ENCODE assay signal across 23 mouse cellular contexts in the genomic region with DNA sequence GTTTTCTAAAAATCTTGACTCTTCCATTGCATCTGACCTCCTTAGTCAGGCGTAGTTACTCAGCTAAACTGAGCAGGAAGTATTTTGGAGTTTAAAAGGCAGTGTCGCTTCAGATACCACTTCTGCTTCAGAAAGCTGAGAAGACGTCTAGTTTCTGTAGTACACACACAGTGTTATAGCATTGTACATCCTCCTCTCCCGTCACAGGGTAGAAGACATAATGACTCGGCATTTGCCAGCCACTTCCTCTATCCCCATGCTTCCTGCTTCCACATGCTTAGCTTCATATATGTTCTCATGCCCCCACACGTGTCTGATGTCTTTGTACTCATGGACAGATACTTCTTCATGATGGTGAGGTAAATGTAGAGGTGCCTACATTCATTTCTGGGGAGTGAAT. TPM values are rescaled to one million over a fixed set of nuclear protein-coding genes. Genes with fewer than 3 reads are reported as not detected.
DNase-seq lines count a peak whose midpoint lies in the region; ATAC-seq and TF ChIP-seq lines count a peak whose summit lies in the region.
"Had no signal": no experiment of that assay in that cellular context is flagged by ENCODE, and none has a peak within 500 bp of the region (broad histone marks: within the 10 kb centered on the region; RNA-seq: fewer than 3 reads in every experiment).

No protein-coding gene starts in this region.

- DNase-seq in lung, postnatal 0 days (ENCODE audit: low spot score), result peak; percentile 14
- no peak for DNase-seq in lung, adult 2 months
- peak; percentile 18 for DNase-seq in liver, postnatal 0 days
- DNase-seq in heart, postnatal 4 days, result no peak
- no peak for DNase-seq in gastrocnemius, adult 18-20 months (ENCODE audit: low spot score)
- DNase-seq: adrenal gland, postnatal 10 days; cerebellum, adult 11 months; cerebellum, postnatal 14 days; forebrain, postnatal 0 days; gastrocnemius, adult 2 months; kidney, adult 8-10 months; kidney, postnatal 25 days; lung, adult 18-20 months; retina, postnatal 1 day; right cerebral cortex, postnatal 4 days; thymus, postnatal 36 days had no signal

- H3K4me2 ChIP-seq in lung, postnatal 0 days (replicated peaks; ENCODE audit: low read depth, low read length), result no peak overlapping the region
- H3K4me2 ChIP-seq in liver, postnatal 0 days (ENCODE audit: low read depth, low read length), result no peak overlapping the region
- no peak overlapping the region for H3K4me2 ChIP-seq in forebrain, embryonic 12.5 days
- H3K4me2 ChIP-seq: embryonic facial prominence, embryonic 15.5 days; heart, embryonic 15.5 days had no signal

- peaks cover 25% of the 10 kb centered on the region; the same call in 1 of the 2 replicates for H3K36me3 ChIP-seq in lung, postnatal 0 days (ENCODE audit: insufficient read depth, low read length)
- H3K36me3 ChIP-seq in liver, postnatal 0 days (replicated peaks; ENCODE audit: insufficient read depth, low read length), result peaks cover 52% of the 10 kb centered on the region
- H3K36me3 ChIP-seq in forebrain, embryonic 12.5 days (replicated peaks), result peaks cover 59% of the 10 kb centered on the region

- TF ChIP-seq CTCF in lung, postnatal 0 days (IDR thresholded peaks at IDR 0.05), result no peak
- TF ChIP-seq CTCF in lung, adult 2 months (IDR thresholded peaks at IDR 0.05; ENCODE audit: insufficient read depth, low read length), result no peak
- TF ChIP-seq CTCF in bone marrow macrophage, adult 2 months (IDR thresholded peaks at IDR 0.05; ENCODE audit: low read depth, low read length), result no peak
- no peak for TF ChIP-seq CTCF in liver, postnatal 0 days (IDR thresholded peaks at IDR 0.05; ENCODE audit: low read depth)

- no peaks in the 10 kb centered on the region for H3K9me3 ChIP-seq in lung, postnatal 0 days (ENCODE audit: low read length)
- no peaks in the 10 kb centered on the region for H3K9me3 ChIP-seq in liver, postnatal 0 days (ENCODE audit: low read length)
- no peaks in the 10 kb centered on the region for H3K9me3 ChIP-seq in forebrain, embryonic 12.5 days
- H3K9me3 ChIP-seq: embryonic facial prominence, embryonic 15.5 days; heart, embryonic 15.5 days had no signal

- H3K27me3 ChIP-seq in lung, postnatal 0 days (replicated peaks; ENCODE audit: insufficient read depth, low read length), result no peaks in the 10 kb centered on the region
- H3K27me3 ChIP-seq in liver, postnatal 0 days (ENCODE audit: insufficient read depth, low read length), result no peaks in the 10 kb centered on the region
- H3K27me3 ChIP-seq in forebrain, embryonic 12.5 days, result no peaks in the 10 kb centered on the region
- H3K27me3 ChIP-seq: embryonic facial prominence, embryonic 15.5 days; heart, embryonic 15.5 days had no signal

- no peaks in the 10 kb centered on the region for H3K4me1 ChIP-seq in lung, postnatal 0 days (ENCODE audit: insufficient read depth, low read depth, low read length)
- H3K4me1 ChIP-seq in lung, adult 2 months (ENCODE audit: control insufficient read depth, insufficient read depth, low read length), result no peaks in the 10 kb centered on the region
- peaks cover 32% of the 10 kb centered on the region for H3K4me1 ChIP-seq in bone marrow macrophage, adult 2 months (ENCODE audit: control insufficient read depth, insufficient read depth, low read length)
- no peaks in the 10 kb centered on the region for H3K4me1 ChIP-seq in liver, postnatal 0 days (ENCODE audit: insufficient read depth)
- no peaks in the 10 kb centered on the region for H3K4me1 ChIP-seq in forebrain, embryonic 12.5 days
- H3K4me1 ChIP-seq: embryonic facial prominence, embryonic 15.5 days; heart, embryonic 15.5 days had no signal

- no peak for TF ChIP-seq EP300 in lung, postnatal 0 days (IDR thresholded peaks at IDR 0.05)
- no peak for TF ChIP-seq EP300 in liver, postnatal 0 days (IDR thresholded peaks at IDR 0.05; ENCODE audit: low read depth)

- no peak overlapping the region for H3K27ac ChIP-seq in lung, postnatal 0 days (ENCODE audit: low read length)
- H3K27ac ChIP-seq in bone marrow macrophage, adult 2 months (ENCODE audit: insufficient read depth, low read depth, low read length), result peak overlapping the region; percentile 84
- H3K27ac ChIP-seq in liver, postnatal 0 days (ENCODE audit: low read depth), result peak overlapping the region; percentile 23; the same call in 1 of the 2 replicates
- H3K27ac ChIP-seq in forebrain, embryonic 12.5 days, result no peak overlapping the region
- H3K27ac ChIP-seq: embryonic facial prominence, embryonic 15.5 days; gastrocnemius, adult 2 months; heart, embryonic 15.5 days had no signal

- WGBS in lung, postnatal 0 days, result 77% methylated on average over 6 of the region's 6 CpGs
- 86% methylated on average over 6 of the region's 6 CpGs for WGBS in lung, adult 2 months
- 49% methylated on average over 6 of the region's 6 CpGs for WGBS in liver, postnatal 0 days (ENCODE audit: insufficient replicate concordance)
- 88% methylated on average over 6 of the region's 6 CpGs for WGBS in forebrain, embryonic 12.5 days

- no peak overlapping the region for H3K4me3 ChIP-seq in lung, postnatal 0 days (ENCODE audit: low read depth, low read length)
- H3K4me3 ChIP-seq in lung, adult 2 months (replicated peaks; ENCODE audit: extremely low read depth, low read depth, low read length), result no peak overlapping the region
- H3K4me3 ChIP-seq in bone marrow macrophage, adult 2 months (ENCODE audit: insufficient read depth, low read length), result no peak overlapping the region
- no peak overlapping the region for H3K4me3 ChIP-seq in liver, postnatal 0 days (ENCODE audit: low read depth, low read length)
- no peak overlapping the region for H3K4me3 ChIP-seq in forebrain, embryonic 12.5 days (replicated peaks)
- H3K4me3 ChIP-seq: embryonic facial prominence, embryonic 15.5 days; gastrocnemius, adult 2 months; heart, embryonic 15.5 days had no signal

- TF ChIP-seq POLR2A in lung, adult 2 months (IDR thresholded peaks at IDR 0.05; ENCODE audit: borderline replicate concordance, extremely low read depth, low read depth, low read length), result no peak
- TF ChIP-seq POLR2A in bone marrow macrophage, adult 2 months (IDR thresholded peaks at IDR 0.05; ENCODE audit: borderline replicate concordance, low read depth, low read length), result no peak

- ATAC-seq in lung, postnatal 0 days, result no peak
- peak; percentile 69 for ATAC-seq in liver, postnatal 0 days
- peak; percentile 99 for ATAC-seq in neutrophil, adult 5-6 weeks (ENCODE audit: extremely low read depth, insufficient number of reproducible peaks, low FRiP score, poor library complexity, severe bottlenecking)
- ATAC-seq in forebrain, embryonic 12.5 days (ENCODE audit: low FRiP score), result no peak
- ATAC-seq: activated CD4-positive, CD25-positive, alpha-beta regulatory T cell, adult 4 months; forebrain, postnatal 0 days; midbrain, embryonic 16.5 days had no signal

- no peak overlapping the region for H3K9ac ChIP-seq in lung, postnatal 0 days (replicated peaks; ENCODE audit: low read depth)
- no peak overlapping the region for H3K9ac ChIP-seq in liver, postnatal 0 days (replicated peaks)
- H3K9ac ChIP-seq in forebrain, embryonic 12.5 days, result no peak overlapping the region
- H3K9ac ChIP-seq: embryonic facial prominence, embryonic 15.5 days; forebrain, postnatal 0 days; heart, embryonic 15.5 days had no signal

RNA-seq across cellular contexts. Expression of gene Fam45a, which starts 7.3 kb away (rescaled TPM):
- polyA plus RNA-seq in lung, postnatal 0 days (2015; fragmentation: Nextera tagmentation; extraction: Ambion mirVana), result 22.4 and 23.4 TPM in 2 replicates
- polyA plus RNA-seq in lung, adult 2 months (2012; rRNA removed), result 9.2 and 12.5 TPM in 2 replicates
- polyA plus RNA-seq in bone marrow macrophage, adult 2 months (2012; ENCODE audit: insufficient read depth, insufficient read length, missing spikeins), result 51.1 and 56.4 TPM in 2 replicates
- polyA plus RNA-seq in liver, postnatal 0 days (2015; fragmentation: Nextera tagmentation; extraction: Ambion mirVana), result 17.3 and 18.9 TPM in 2 replicates
- 33.8 and 34.8 TPM in 2 replicates for total RNA-seq in neutrophil, adult 5-6 weeks (2017)
- polyA plus RNA-seq in forebrain, embryonic 12.5 days (2016; fragmentation: Nextera tagmentation; extraction: Ambion mirVana), result 35.5 and 39.4 TPM in 2 replicates
- 10 to 100 TPM; 18.2 to 21.4 TPM for total RNA-seq in heart, postnatal 4 days (2021)
- total RNA-seq in gastrocnemius, adult 18-20 months (2021), result 10 to 100 TPM; 11.9 to 12.4 TPM

RNA-seq across cellular contexts. Expression of gene Eif3a, which starts 28.2 kb away (rescaled TPM):
- 67.1 and 75.8 TPM in 2 replicates for polyA plus RNA-seq in lung, postnatal 0 days (2015; fragmentation: Nextera tagmentation; extraction: Ambion mirVana)
- polyA plus RNA-seq in lung, adult 2 months (2012; rRNA removed), result 20.9 and 34.9 TPM in 2 replicates
- polyA plus RNA-seq in bone marrow macrophage, adult 2 months (2012; ENCODE audit: insufficient read depth, insufficient read length, missing spikeins), result 177 and 182 TPM in 2 replicates
- polyA plus RNA-seq in liver, postnatal 0 days (2015; fragmentation: Nextera tagmentation; extraction: Ambion mirVana), result 48.7 and 54.8 TPM in 2 replicates
- 236 and 241 TPM in 2 replicates for total RNA-seq in neutrophil, adult 5-6 weeks (2017)
- polyA plus RNA-seq in forebrain, embryonic 12.5 days (2016; fragmentation: Nextera tagmentation; extraction: Ambion mirVana), result 136 and 137 TPM in 2 replicates
- 100 to 1,000 TPM; 132 to 134 TPM for total RNA-seq in heart, postnatal 4 days (2021)
- total RNA-seq in gastrocnemius, adult 18-20 months (2021), result 10 to 100 TPM; 83.7 to 95.7 TPM

RNA-seq across cellular contexts. Expression of gene Sfxn4, which starts 42.6 kb away (rescaled TPM):
- polyA plus RNA-seq in lung, postnatal 0 days (2015; fragmentation: Nextera tagmentation; extraction: Ambion mirVana), result 3.7 and 4.4 TPM in 2 replicates
- polyA plus RNA-seq in lung, adult 2 months (2012; rRNA removed), result 1.2 and 2.6 TPM in 2 replicates
- polyA plus RNA-seq in bone marrow macrophage, adult 2 months (2012; ENCODE audit: insufficient read depth, insufficient read length, missing spikeins), result 6.2 and 9.2 TPM in 2 replicates
- 0.47 and 0.79 TPM in 2 replicates for polyA plus RNA-seq in liver, postnatal 0 days (2015; fragmentation: Nextera tagmentation; extraction: Ambion mirVana)
- 6.0 and 8.4 TPM in 2 replicates for total RNA-seq in neutrophil, adult 5-6 weeks (2017)
- polyA plus RNA-seq in forebrain, embryonic 12.5 days (2016; fragmentation: Nextera tagmentation; extraction: Ambion mirVana), result 9.8 and 12.5 TPM in 2 replicates
- 1 to 10 TPM; 4.2 to 5.5 TPM for total RNA-seq in heart, postnatal 4 days (2021)
- 1 to 10 TPM; 2.0 to 2.8 TPM for total RNA-seq in gastrocnemius, adult 18-20 months (2021)

RNA-seq across cellular contexts. Expression of gene Prdx3, which starts 55.7 kb away (rescaled TPM):
- polyA plus RNA-seq in lung, postnatal 0 days (2015; fragmentation: Nextera tagmentation; extraction: Ambion mirVana), result 103 and 105 TPM in 2 replicates
- 57.1 and 83.3 TPM in 2 replicates for polyA plus RNA-seq in lung, adult 2 months (2012; rRNA removed)
- 50.0 and 52.5 TPM in 2 replicates for polyA plus RNA-seq in bone marrow macrophage, adult 2 months (2012; ENCODE audit: insufficient read depth, insufficient read length, missing spikeins)
- polyA plus RNA-seq in liver, postnatal 0 days (2015; fragmentation: Nextera tagmentation; extraction: Ambion mirVana), result 171 and 182 TPM in 2 replicates
- total RNA-seq in neutrophil, adult 5-6 weeks (2017), result 22.7 and 24.7 TPM in 2 replicates
- polyA plus RNA-seq in forebrain, embryonic 12.5 days (2016; fragmentation: Nextera tagmentation; extraction: Ambion mirVana), result 84.8 and 88.9 TPM in 2 replicates
- 100 to 1,000 TPM; 201 to 204 TPM for total RNA-seq in heart, postnatal 4 days (2021)
- total RNA-seq in gastrocnemius, adult 18-20 months (2021), result 100 to 1,000 TPM; 218 to 227 TPM

Comparison
In these comparisons a context has a peak if more than half of its experiments do, and no peak if none do; other contexts are left out.
1. DNase-seq: peak in lung, postnatal 0 days (single experiment) and liver, postnatal 0 days (single experiment); none in lung, adult 2 months (single experiment), heart, postnatal 4 days (single experiment) and gastrocnemius, adult 18-20 months (single experiment).
2. ATAC-seq: peak in liver, postnatal 0 days (single experiment) and neutrophil, adult 5-6 weeks (single experiment); none in lung, postnatal 0 days (single experiment) and forebrain, embryonic 12.5 days (single experiment).
3. H3K27ac ChIP-seq: peak in bone marrow macrophage, adult 2 months (single experiment) and liver, postnatal 0 days (single experiment); none in lung, postnatal 0 days (single experiment) and forebrain, embryonic 12.5 days (single experiment).